Mouse (Mus musculus) lung, adult 2 months (tissue): ENCODE measurements at regions not wholly inside any gene's neighbourhood (a gene's known extent, or its start where the extent isn't known, plus 50 kb on each side); places are given as distances from the start of the nearest gene placed in this dataset.

Experiments
- CTCF ChIP-seq: fragments of 200-500 bp; IDR thresholded peaks from 2 replicates; pipeline ENCODE4 v1.5.1; 2011; ENCODE audit warnings: mild to moderate bottlenecking, low read length, control low read depth; ENCODE audit not compliant: insufficient read depth
- POLR2A ChIP-seq: fragments of 200-500 bp; IDR thresholded peaks from 2 replicates; pipeline ENCODE4 v1.6.1; 2011; ENCODE audit warnings: low read depth, mild to moderate bottlenecking, control low read depth, low read length, borderline replicate concordance; ENCODE audit errors: extremely low read depth

- TF ChIP-seq CTCF (no peak), POLR2A (no peak)
Observed at GRCm38 (mm10) chr14:105721576-105721975, 175.0 kb downstream of the Spry2 start.
